Mouse (Mus musculus): ENCODE results near the gene Kdf1. TPM values are rescaled to one million over a fixed set of nuclear protein-coding genes. Genes with fewer than 3 reads are reported as not detected.

Kdf1 gene
- polyA plus RNA-seq, 1 experiment from 2014 or later, result 10.3 TPM

GRCm38 (mm10) chr4:133486673-133487357 lies 31.9 kb upstream of the Kdf1 start:
- Histone ChIP-seq H3K9ac (no peak overlapping the region), H3K36me3 (no peaks in the 10 kb centered on the region), H3K4me1 (peaks cover 26% of the 10 kb centered on the region), H3K9me3 (no peaks in the 10 kb centered on the region), H3K4me2 (replicated peaks) (no peak overlapping the region), H3K27ac (no peak overlapping the region), H3K4me3 (no peak overlapping the region), H3K27me3 (peaks cover 23% of the 10 kb centered on the region)
- 0 out of 2 replicates have a peak, but pooled peaks have one; percentile 4 for ATAC-seq (ENCODE audit: low FRiP score, low read depth)
- WGBS, result 89% methylated on average over 26 of the region's 26 CpGs

GRCm38 (mm10) chr4:133488619-133489392 lies 30.0 kb upstream of the Kdf1 start:
- Histone ChIP-seq H3K9me3 (no peaks in the 10 kb centered on the region), H3K4me3 (no peak overlapping the region), H3K36me3 (no peaks in the 10 kb centered on the region), H3K27me3 (peaks cover 14% of the 10 kb centered on the region), H3K9ac (no peak overlapping the region), H3K4me2 (replicated peaks) (no peak overlapping the region), H3K27ac (no peak overlapping the region; the same call in 1 of the 2 replicates), H3K4me1 (peaks cover 30% of the 10 kb centered on the region)
- no peak for ATAC-seq (ENCODE audit: low FRiP score, low read depth)
- 73% methylated on average over 20 of the region's 20 CpGs for WGBS

GRCm38 (mm10) chr4:133489489-133490245 lies 29.1 kb upstream of the Kdf1 start:
- no peak overlapping the region for H3K9ac ChIP-seq

DNA sequence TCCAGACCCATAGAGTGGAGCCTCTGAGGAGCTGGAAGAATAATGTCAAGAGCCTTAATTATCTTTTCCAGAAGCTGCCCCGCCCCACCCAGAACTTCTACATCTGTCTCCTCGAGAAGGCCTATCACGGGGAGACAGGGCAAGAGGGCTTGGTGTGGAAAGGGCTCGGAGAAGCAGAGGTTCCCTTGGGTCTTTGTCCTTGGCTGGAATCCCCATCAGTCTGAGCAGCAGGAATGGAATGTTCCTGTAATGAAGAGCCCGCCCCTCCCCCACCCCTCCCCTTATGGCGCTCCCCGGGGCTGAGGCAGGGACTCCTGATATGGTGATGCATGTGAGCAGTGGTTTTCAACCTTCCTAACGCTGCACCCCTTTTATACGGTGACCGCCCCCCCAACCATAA lies 27.0 kb upstream of the Kdf1 start:
- no peak overlapping the region for H3K9ac ChIP-seq
- ATAC-seq (ENCODE audit: low FRiP score, low read depth), result no peak
- H3K4me3 ChIP-seq, result no peak overlapping the region
- H3K27me3 ChIP-seq, result peaks cover 31% of the 10 kb centered on the region
- H3K27ac ChIP-seq, result no peak overlapping the region
- no peak overlapping the region for H3K4me2 ChIP-seq (replicated peaks)
- 31% methylated on average over 10 of the region's 10 CpGs for WGBS
- H3K9me3 ChIP-seq, result no peaks in the 10 kb centered on the region
- peaks cover 30% of the 10 kb centered on the region for H3K4me1 ChIP-seq
- H3K36me3 ChIP-seq, result no peaks in the 10 kb centered on the region

More at GRCm38 (mm10) chr4:133489489-133490245, 29.1 kb upstream of the Kdf1 start:
- H3K36me3 ChIP-seq, result no peaks in the 10 kb centered on the region
- H3K4me1 ChIP-seq, result peaks cover 28% of the 10 kb centered on the region
- WGBS, result 60% methylated on average over 4 of the region's 4 CpGs
- H3K9me3 ChIP-seq, result no peaks in the 10 kb centered on the region
- no peak for ATAC-seq (ENCODE audit: low FRiP score, low read depth)
- no peak overlapping the region for H3K4me3 ChIP-seq
- no peak overlapping the region for H3K27ac ChIP-seq
- peaks cover 10% of the 10 kb centered on the region for H3K27me3 ChIP-seq
- H3K4me2 ChIP-seq (replicated peaks), result no peak overlapping the region

DNA sequence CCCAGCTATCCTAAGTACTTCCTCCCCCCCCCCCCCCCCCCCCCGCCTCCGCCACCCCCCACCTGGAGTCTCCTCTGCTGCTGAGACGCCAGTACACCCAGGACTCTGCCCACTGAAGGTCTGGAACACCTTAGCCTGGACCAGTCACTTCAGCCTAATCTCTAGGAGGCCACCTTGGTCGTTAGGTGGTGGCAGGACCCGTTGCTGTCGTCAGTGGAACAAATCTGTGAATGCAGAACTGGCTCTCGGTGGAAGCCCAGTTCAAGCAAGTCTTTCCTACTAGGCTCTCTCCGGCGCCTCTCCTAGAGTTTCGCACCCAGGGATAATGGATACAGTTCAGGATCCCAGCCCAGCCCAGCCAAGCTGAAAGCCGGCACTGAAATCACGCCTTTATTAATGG lies 24.9 kb upstream of the Kdf1 start:
- Histone ChIP-seq H3K4me3 (peak overlapping the region; percentile 35), H3K9ac (no peak overlapping the region), H3K9me3 (no peaks in the 10 kb centered on the region), H3K27me3 (peaks cover 52% of the 10 kb centered on the region), H3K4me1 (peaks cover 40% of the 10 kb centered on the region), H3K36me3 (no peaks in the 10 kb centered on the region), H3K27ac (no peak overlapping the region), H3K4me2 (replicated peaks) (peak overlapping the region; percentile 64)
- ATAC-seq (ENCODE audit: low FRiP score, low read depth), result no peak
- 25% methylated on average over 10 of the region's 12 CpGs for WGBS

DNA sequence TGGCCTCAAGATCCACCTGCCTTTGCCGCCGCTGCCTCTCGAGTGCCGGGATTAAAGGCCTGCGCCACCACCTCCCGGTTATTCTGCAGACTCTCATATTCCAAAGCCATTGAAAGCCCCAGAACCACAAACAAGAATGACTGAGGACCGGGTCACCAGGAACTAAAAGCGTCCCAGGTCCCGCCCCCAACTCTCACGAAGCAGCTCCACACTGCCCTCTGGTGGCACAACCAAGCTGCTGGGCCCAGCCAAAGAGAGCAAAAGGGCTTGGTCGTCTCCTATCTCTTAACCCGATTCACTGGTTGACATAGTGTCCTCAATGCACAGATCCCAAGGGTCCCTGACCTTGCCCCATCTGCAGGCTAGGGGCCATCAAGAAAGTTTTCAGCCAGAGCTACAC lies 24.3 kb upstream of the Kdf1 start:
- Histone ChIP-seq H3K9ac (no peak overlapping the region), H3K27me3 (peaks cover 57% of the 10 kb centered on the region), H3K4me1 (peaks cover 37% of the 10 kb centered on the region), H3K27ac (no peak overlapping the region), H3K36me3 (no peaks in the 10 kb centered on the region), H3K4me2 (replicated peaks) (peak overlapping the region; percentile 64), H3K9me3 (no peaks in the 10 kb centered on the region), H3K4me3 (peak overlapping the region; percentile 35)
- no peak for ATAC-seq (ENCODE audit: low FRiP score, low read depth)
- 1% methylated on average over 12 of the region's 12 CpGs for WGBS

GRCm38 (mm10) chr4:133494867-133495266 lies 23.9 kb upstream of the Kdf1 start:
- Histone ChIP-seq H3K4me3 (no peak overlapping the region), H3K9ac (no peak overlapping the region), H3K9me3 (no peaks in the 10 kb centered on the region), H3K36me3 (no peaks in the 10 kb centered on the region), H3K4me2 (replicated peaks) (no peak overlapping the region), H3K27ac (no peak overlapping the region), H3K4me1 (peaks cover 34% of the 10 kb centered on the region), H3K27me3 (peaks cover 62% of the 10 kb centered on the region)
- ATAC-seq (ENCODE audit: low FRiP score, low read depth), result no peak
- WGBS, result 72% methylated on average over 4 of the region's 4 CpGs

DNA sequence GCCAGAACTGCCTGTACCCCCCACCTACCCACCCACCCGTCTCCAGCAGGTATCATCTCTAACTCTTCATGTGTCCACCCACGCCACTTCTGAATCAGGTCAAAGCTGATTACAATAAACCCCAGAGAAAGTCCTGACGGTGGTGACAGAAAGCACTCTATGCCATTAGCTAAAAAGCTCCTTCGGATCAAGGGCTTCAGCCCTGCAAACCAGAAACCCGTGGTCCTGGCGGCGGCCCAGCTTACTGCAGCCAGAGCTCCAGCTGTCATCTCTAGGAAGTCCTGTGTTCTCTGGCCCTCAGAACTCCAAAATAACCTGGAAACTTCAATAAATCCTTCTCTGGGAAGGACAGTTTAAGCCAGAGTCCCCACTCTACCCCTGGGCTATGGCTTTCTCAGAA lies 23.1 kb upstream of the Kdf1 start:
- no peaks in the 10 kb centered on the region for H3K36me3 ChIP-seq
- no peaks in the 10 kb centered on the region for H3K9me3 ChIP-seq
- WGBS, result 34% methylated on average over 7 of the region's 7 CpGs
- peaks cover 33% of the 10 kb centered on the region for H3K4me1 ChIP-seq
- no peak overlapping the region for H3K27ac ChIP-seq
- no peak overlapping the region for H3K4me3 ChIP-seq
- no peak overlapping the region for H3K4me2 ChIP-seq (replicated peaks)
- ATAC-seq (ENCODE audit: low FRiP score, low read depth), result no peak
- H3K9ac ChIP-seq, result no peak overlapping the region
- H3K27me3 ChIP-seq, result peaks cover 70% of the 10 kb centered on the region

DNA sequence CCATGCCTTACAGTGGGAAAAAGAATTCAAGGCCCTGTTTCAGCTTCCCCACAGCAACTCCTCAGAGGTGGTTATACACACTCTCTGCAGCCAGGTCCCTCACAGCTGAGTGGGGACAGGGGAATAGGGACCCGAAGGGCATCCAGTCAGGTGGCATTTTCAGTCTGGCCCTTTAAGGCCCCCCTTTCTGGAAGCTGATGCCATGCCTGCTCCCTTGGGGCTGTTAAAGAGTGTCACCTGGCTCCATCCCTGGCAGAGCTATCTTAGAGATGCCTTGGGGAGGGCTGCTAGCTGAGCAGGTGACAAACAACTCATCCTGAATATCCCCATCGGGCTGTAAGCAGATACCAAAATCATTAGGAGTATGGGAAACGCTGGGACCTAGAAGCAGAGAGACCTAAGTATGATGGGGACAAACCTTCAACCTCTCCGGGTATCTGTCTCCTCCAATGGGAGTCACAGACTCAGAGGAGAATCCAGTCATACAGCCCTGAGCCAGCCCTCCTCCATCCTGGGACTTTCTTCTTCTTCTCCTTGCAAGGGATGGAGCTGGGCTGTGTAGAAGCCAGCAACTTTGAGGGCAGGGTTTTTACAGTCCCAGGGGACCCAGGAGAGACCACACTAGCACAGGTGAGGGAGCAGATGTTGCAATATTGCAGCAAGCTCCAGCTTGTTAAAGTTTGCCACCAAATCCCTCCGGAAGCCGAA lies 21.9 kb upstream of the Kdf1 start:
- WGBS, result 23% methylated on average over 6 of the region's 6 CpGs
- ATAC-seq (ENCODE audit: low FRiP score, low read depth), result no peak
- Histone ChIP-seq H3K4me1 (peaks cover 28% of the 10 kb centered on the region), H3K4me3 (peak overlapping the region; percentile 67), H3K27ac (no peak overlapping the region), H3K9ac (no peak overlapping the region; the same call in 1 of the 2 replicates), H3K27me3 (peaks cover 81% of the 10 kb centered on the region), H3K9me3 (no peaks in the 10 kb centered on the region), H3K36me3 (no peaks in the 10 kb centered on the region), H3K4me2 (replicated peaks) (peak overlapping the region; percentile 98)

DNA sequence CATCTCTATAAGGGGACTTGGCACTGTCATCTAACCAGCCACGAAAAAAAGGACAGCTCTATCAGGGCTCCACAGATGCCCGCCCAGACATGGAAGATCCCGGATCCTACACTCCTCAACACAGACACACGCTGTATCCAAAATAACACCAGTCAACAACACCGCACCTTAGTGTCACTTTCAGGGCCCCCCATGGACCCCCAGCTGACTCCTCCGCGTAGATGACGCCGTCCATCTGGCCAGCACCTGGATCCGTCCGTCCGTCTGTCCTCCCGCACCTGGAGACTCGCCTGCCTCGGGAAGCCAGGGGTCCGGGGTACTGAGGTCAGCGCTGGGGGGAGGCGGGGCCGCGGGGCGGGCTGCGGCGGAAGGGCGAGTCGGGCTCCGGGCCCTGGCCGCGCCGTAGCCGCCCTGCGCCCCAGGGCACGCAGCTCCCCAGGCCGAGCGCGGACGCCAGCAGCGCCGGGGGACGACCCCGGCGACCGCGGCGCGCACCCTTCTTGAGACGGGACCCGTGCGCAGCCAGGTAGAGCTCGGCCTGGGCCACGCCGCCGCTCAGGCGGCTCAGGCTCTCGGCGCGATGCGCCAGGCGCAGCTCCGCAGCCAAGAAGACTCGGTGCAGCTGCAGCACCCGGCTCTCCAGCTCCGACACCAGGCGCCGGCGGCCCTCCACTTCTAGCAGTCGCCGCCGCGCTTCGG lies 21.2 kb upstream of the Kdf1 start:
- peaks cover 86% of the 10 kb centered on the region for H3K27me3 ChIP-seq
- no peaks in the 10 kb centered on the region for H3K36me3 ChIP-seq
- no peaks in the 10 kb centered on the region for H3K9me3 ChIP-seq
- H3K9ac ChIP-seq, result peak overlapping the region; percentile 78
- no peak overlapping the region; the same call in 1 of the 2 replicates for H3K27ac ChIP-seq
- peak overlapping the region; percentile 98 for H3K4me2 ChIP-seq (replicated peaks)
- WGBS, result under 1% methylated on average over 57 of the region's 70 CpGs
- ATAC-seq (ENCODE audit: low FRiP score, low read depth), result peak; percentile 12; the same call in 1 of the 2 replicates
- peaks cover 25% of the 10 kb centered on the region for H3K4me1 ChIP-seq
- H3K4me3 ChIP-seq, result peak overlapping the region; percentile 67

GRCm38 (mm10) chr4:133498160-133498724 lies 20.5 kb upstream of the Kdf1 start, which contains the start of gene Trnp1:
Gene Trnp1 (minus strand): TSS chr4:133498550.
- Histone ChIP-seq H3K9me3 (no peaks in the 10 kb centered on the region), H3K36me3 (no peaks in the 10 kb centered on the region), H3K4me1 (peaks cover 25% of the 10 kb centered on the region), H3K4me2 (replicated peaks) (peak within 1 kb of the TSS; percentile 98), H3K27ac (peak within 1 kb of the TSS; percentile 15; the same call in 1 of the 2 replicates), H3K9ac (peak within 1 kb of the TSS; percentile 78), H3K4me3 (peak within 1 kb of the TSS; percentile 67), H3K27me3 (peaks cover 88% of the 10 kb centered on the region)
- under 1% methylated on average over 48 of the region's 53 CpGs for WGBS
- ATAC-seq (ENCODE audit: low FRiP score, low read depth), result peak; percentile 88

Measured in limb, embryonic 13.5 days (tissue).